Mouse (Mus musculus): ENCODE data around the gene Cd209g. TPM values are rescaled to one million over a fixed set of nuclear protein-coding genes. Genes with fewer than 3 reads are reported as not detected.
"Not testable (repeated sequence)": the region's sequence is repeated elsewhere in the genome, so short reads cannot be mapped to it uniquely, and the experiment has no call there.

Cd209g gene
- not detected in 2 replicates for polyA plus RNA-seq (2014; fragmentation: Nextera tagmentation; extraction: Ambion mirVana)

DNA sequence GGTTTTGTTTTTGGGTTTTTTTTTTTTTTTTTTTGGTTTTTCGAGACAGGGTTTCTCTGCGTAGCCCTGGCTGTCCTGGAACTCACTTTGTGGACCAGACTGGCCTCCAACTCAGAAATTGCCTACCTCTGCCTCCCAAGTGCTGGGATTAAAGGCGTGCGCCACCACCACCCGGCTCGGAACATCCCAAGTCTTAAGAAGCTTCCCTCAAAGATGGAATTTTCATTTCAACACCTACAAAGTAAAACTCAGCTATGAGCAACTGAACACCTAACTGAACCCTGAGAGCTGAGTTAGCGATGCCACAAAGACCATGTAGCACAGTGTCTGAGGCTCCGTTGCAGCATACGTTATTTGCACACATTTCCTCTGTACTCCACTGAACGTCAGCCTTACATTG, at the start of gene Cd209g:
Gene Cd209g, plus strand, starts transcription at position 301 of the 400 bp plus-strand sequence.
- Histone ChIP-seq H3K4me3 (ENCODE audit: low read depth, low read length) (no peak within 1 kb of the TSS), H3K27ac (replicated peaks; ENCODE audit: low read depth, low read length) (no peak within 1 kb of the TSS), H3K4me2 (ENCODE audit: low read depth, low read length) (no peak within 1 kb of the TSS), H3K27me3 (replicated peaks; ENCODE audit: control insufficient read depth, insufficient read depth, low read length) (no peaks in the 10 kb centered on the region), H3K9ac (ENCODE audit: low read depth, low read length) (no peak within 1 kb of the TSS), H3K4me1 (ENCODE audit: control insufficient read depth, insufficient read depth, low read length) (no peaks in the 10 kb centered on the region), H3K9me3 (ENCODE audit: control insufficient read depth, low read length) (no peaks in the 10 kb centered on the region), H3K36me3 (ENCODE audit: control insufficient read depth, insufficient read depth, low read length) (no peaks in the 10 kb centered on the region)
- 92% methylated on average over 10 of the region's 10 CpGs for WGBS
- ATAC-seq (ENCODE audit: low read depth) (no peak), DNase-seq (ENCODE audit: low spot score) (no peak)

DNA sequence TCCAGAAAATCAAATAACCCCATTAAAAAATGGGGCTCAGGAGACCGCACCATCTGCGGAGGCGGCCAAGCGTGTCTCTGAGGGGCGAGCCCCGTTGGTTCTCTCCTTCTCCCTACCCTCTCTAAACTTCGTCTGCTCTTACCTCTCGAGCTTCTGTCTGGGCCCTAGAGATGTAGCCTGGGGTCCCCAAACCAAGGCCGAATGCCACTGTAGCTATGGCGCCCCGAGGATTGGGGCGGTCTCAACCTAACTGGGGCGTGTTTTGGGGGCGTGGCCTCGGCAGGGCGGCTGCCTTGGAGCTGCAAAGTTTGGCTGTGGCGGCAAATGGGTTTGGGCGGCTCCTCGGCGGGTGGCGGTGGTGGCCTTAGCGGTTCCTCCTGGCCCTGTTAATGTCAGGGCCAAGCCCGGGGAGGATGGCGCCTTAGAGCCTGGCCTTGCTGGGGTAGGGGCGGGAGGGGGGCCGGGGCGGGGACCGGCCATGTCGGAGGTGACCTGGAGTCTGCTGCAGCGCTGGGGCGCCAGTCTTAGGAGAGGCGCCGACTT, 46.6 kb upstream of the Cd209g start:
- H3K27me3 ChIP-seq (replicated peaks; ENCODE audit: control insufficient read depth, insufficient read depth, low read length); H3K27ac ChIP-seq (replicated peaks; ENCODE audit: low read depth, low read length); DNase-seq (ENCODE audit: low spot score); H3K4me2 ChIP-seq (ENCODE audit: low read depth, low read length); H3K36me3 ChIP-seq (ENCODE audit: control insufficient read depth, insufficient read depth, low read length); H3K9me3 ChIP-seq (ENCODE audit: control insufficient read depth, low read length); H3K4me1 ChIP-seq (ENCODE audit: control insufficient read depth, insufficient read depth, low read length); H3K9ac ChIP-seq (ENCODE audit: low read depth, low read length): not testable (repeated sequence)
- peak; percentile 47; the same call in 1 of the 2 replicates for ATAC-seq (ENCODE audit: low read depth)
- H3K4me3 ChIP-seq (ENCODE audit: low read depth, low read length) = 0 out of 2 replicates have a peak overlapping the region, but pooled peaks have one; percentile 6
- 54% methylated on average over 22 of the region's 33 CpGs for WGBS

- not testable (repeated sequence) for ATAC-seq (ENCODE audit: low read depth); H3K4me2 ChIP-seq (ENCODE audit: low read depth, low read length); H3K4me1 ChIP-seq (ENCODE audit: control insufficient read depth, insufficient read depth, low read length); H3K36me3 ChIP-seq (ENCODE audit: control insufficient read depth, insufficient read depth, low read length); H3K27me3 ChIP-seq (replicated peaks; ENCODE audit: control insufficient read depth, insufficient read depth, low read length); DNase-seq (ENCODE audit: low spot score); H3K27ac ChIP-seq (replicated peaks; ENCODE audit: low read depth, low read length); H3K9ac ChIP-seq (ENCODE audit: low read depth, low read length); H3K4me3 ChIP-seq (ENCODE audit: low read depth, low read length); H3K9me3 ChIP-seq (ENCODE audit: control insufficient read depth, low read length)
- WGBS = 85% methylated on average over 2 of the region's 3 CpGs
These were observed 45.4 kb upstream of the Cd209g start for GRCm38 (mm10) chr8:4088514-4088913.

GRCm38 (mm10) chr8:4105735-4106134, 28.2 kb upstream of the Cd209g start, which contains the start of gene Cd209f:
Cd209f (minus strand) TSS chr8:4105835.
- H3K9me3 ChIP-seq (ENCODE audit: control insufficient read depth, low read length); H3K27me3 ChIP-seq (replicated peaks; ENCODE audit: control insufficient read depth, insufficient read depth, low read length); H3K9ac ChIP-seq (ENCODE audit: low read depth, low read length); H3K4me2 ChIP-seq (ENCODE audit: low read depth, low read length); ATAC-seq (ENCODE audit: low read depth); DNase-seq (ENCODE audit: low spot score); H3K27ac ChIP-seq (replicated peaks; ENCODE audit: low read depth, low read length); H3K36me3 ChIP-seq (ENCODE audit: control insufficient read depth, insufficient read depth, low read length); H3K4me1 ChIP-seq (ENCODE audit: control insufficient read depth, insufficient read depth, low read length); H3K4me3 ChIP-seq (ENCODE audit: low read depth, low read length): not testable (repeated sequence)
- WGBS = 71% methylated on average over 1 of the region's 2 CpGs

- Histone ChIP-seq H3K4me3 (ENCODE audit: low read depth, low read length) (no peak overlapping the region), H3K9ac (ENCODE audit: low read depth, low read length) (no peak overlapping the region), H3K9me3 (ENCODE audit: control insufficient read depth, low read length) (no peaks in the 10 kb centered on the region), H3K36me3 (ENCODE audit: control insufficient read depth, insufficient read depth, low read length) (no peaks in the 10 kb centered on the region), H3K27me3 (replicated peaks; ENCODE audit: control insufficient read depth, insufficient read depth, low read length) (no peaks in the 10 kb centered on the region), H3K4me1 (ENCODE audit: control insufficient read depth, insufficient read depth, low read length) (no peaks in the 10 kb centered on the region), H3K27ac (replicated peaks; ENCODE audit: low read depth, low read length) (no peak overlapping the region), H3K4me2 (ENCODE audit: low read depth, low read length) (no peak overlapping the region; the same call in 1 of the 2 replicates)
- ATAC-seq (ENCODE audit: low read depth) = peak; percentile 70
- WGBS = 10% methylated on average over 9 of the region's 12 CpGs
- DNase-seq (ENCODE audit: low spot score) = peak; percentile 75
These were observed 6.1 kb downstream of the Cd209g start for GRCm38 (mm10) chr8:4139660-4140646.

DNA sequence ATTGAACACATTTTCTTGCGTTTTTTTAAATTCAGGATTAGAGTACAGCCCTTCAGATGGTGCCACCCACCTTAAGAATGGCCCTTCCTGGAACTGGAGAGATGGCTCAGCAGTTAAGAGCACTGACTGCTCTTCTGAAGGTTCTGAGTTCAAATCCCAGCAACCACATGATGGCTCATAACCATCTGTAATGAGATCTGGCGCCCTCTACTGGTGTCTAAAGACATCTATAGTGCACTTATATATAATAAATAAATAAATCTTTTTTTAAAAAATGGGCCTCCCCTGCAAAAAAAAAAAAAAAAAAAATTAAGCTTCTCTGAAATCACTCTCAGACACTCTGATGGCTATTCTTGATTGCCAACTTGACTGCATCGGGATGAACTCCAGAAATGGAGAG, 7.8 kb downstream of the Cd209g start:
- ATAC-seq (ENCODE audit: low read depth) (no peak), DNase-seq (ENCODE audit: low spot score) (peak; percentile 14)

DNA sequence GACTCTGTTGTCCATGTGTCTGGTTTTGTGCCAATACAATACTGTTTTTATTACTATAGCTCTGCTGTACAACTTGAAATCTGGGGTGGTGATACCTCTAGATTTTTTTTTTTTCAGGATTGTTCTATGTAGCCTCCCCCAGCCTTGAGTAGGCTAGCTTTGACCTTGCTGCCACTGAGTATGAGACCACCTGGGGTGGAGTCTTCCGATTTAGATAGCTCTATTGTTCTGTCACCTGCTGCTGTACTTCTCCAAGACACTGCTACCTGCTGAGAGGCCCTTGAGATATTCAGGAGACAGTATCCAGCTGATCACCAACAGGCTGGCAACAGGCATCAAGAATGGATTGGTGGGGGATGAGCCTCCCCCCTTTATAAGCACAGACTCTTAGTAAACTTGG, 13.4 kb downstream of the Cd209g start:
- Histone ChIP-seq H3K4me2 (ENCODE audit: low read depth, low read length) (no peak overlapping the region), H3K9me3 (ENCODE audit: control insufficient read depth, low read length) (peaks cover 19% of the 10 kb centered on the region), H3K27ac (replicated peaks; ENCODE audit: low read depth, low read length) (no peak overlapping the region), H3K9ac (ENCODE audit: low read depth, low read length) (no peak overlapping the region), H3K27me3 (replicated peaks; ENCODE audit: control insufficient read depth, insufficient read depth, low read length) (no peaks in the 10 kb centered on the region), H3K4me1 (ENCODE audit: control insufficient read depth, insufficient read depth, low read length) (no peaks in the 10 kb centered on the region), H3K36me3 (ENCODE audit: control insufficient read depth, insufficient read depth, low read length) (no peaks in the 10 kb centered on the region), H3K4me3 (ENCODE audit: low read depth, low read length) (no peak overlapping the region)
- ATAC-seq (ENCODE audit: low read depth) (no peak), DNase-seq (ENCODE audit: low spot score) (no peak)
- WGBS = 41% methylated on average over 1 of the region's 1 CpGs

More for the DNA sequence above, 7.8 kb downstream of the Cd209g start:
- no peak overlapping the region for H3K9ac ChIP-seq (ENCODE audit: low read depth, low read length)
- H3K9me3 ChIP-seq (ENCODE audit: control insufficient read depth, low read length) = no peaks in the 10 kb centered on the region
- H3K4me2 ChIP-seq (ENCODE audit: low read depth, low read length) = no peak overlapping the region
- no peak overlapping the region for H3K4me3 ChIP-seq (ENCODE audit: low read depth, low read length)
- 65% methylated on average over 3 of the region's 3 CpGs for WGBS
- no peaks in the 10 kb centered on the region for H3K36me3 ChIP-seq (ENCODE audit: control insufficient read depth, insufficient read depth, low read length)
- no peaks in the 10 kb centered on the region for H3K27me3 ChIP-seq (replicated peaks; ENCODE audit: control insufficient read depth, insufficient read depth, low read length)
- no peak overlapping the region for H3K27ac ChIP-seq (replicated peaks; ENCODE audit: low read depth, low read length)
- H3K4me1 ChIP-seq (ENCODE audit: control insufficient read depth, insufficient read depth, low read length) = no peaks in the 10 kb centered on the region

DNA sequence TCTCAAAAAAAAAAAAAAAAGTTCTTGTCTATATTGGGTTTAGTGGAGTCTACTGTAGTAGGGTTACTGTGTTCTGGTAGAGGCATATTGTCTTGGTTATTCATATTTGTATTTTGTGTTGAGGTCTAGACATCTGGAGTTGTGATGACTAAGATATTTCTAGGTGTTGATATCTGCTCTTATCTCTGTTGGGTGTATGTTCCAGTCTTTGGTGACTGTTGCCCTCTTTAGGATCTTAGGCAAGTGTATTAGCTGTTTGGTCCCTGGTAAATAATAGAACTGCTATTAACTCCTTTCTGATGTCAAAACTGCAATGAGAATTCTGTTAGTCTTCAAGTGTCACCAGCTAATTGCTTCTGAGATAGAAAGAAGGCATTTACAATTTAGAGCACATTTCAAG, 21.0 kb downstream of the Cd209g start:
- no peak overlapping the region for H3K4me2 ChIP-seq (ENCODE audit: low read depth, low read length)
- H3K27me3 ChIP-seq (replicated peaks; ENCODE audit: control insufficient read depth, insufficient read depth, low read length) = no peaks in the 10 kb centered on the region
- peaks cover 11% of the 10 kb centered on the region for H3K9me3 ChIP-seq (ENCODE audit: control insufficient read depth, low read length)
- DNase-seq (ENCODE audit: low spot score) = no peak
- no peak overlapping the region for H3K9ac ChIP-seq (ENCODE audit: low read depth, low read length)
- no peaks in the 10 kb centered on the region for H3K4me1 ChIP-seq (ENCODE audit: control insufficient read depth, insufficient read depth, low read length)
- no peak for ATAC-seq (ENCODE audit: low read depth)
- no peak overlapping the region for H3K27ac ChIP-seq (replicated peaks; ENCODE audit: low read depth, low read length)
- H3K36me3 ChIP-seq (ENCODE audit: control insufficient read depth, insufficient read depth, low read length) = no peaks in the 10 kb centered on the region
- no peak overlapping the region for H3K4me3 ChIP-seq (ENCODE audit: low read depth, low read length)

Measured in embryonic facial prominence, embryonic 14.5 days (tissue).